Mouse (Mus musculus): ENCODE measurements at regions not wholly inside any gene's neighbourhood (a gene's known extent, or its start where the extent isn't known, plus 50 kb on each side); places are given as distances from the start of the nearest gene placed in this dataset.

DNA sequence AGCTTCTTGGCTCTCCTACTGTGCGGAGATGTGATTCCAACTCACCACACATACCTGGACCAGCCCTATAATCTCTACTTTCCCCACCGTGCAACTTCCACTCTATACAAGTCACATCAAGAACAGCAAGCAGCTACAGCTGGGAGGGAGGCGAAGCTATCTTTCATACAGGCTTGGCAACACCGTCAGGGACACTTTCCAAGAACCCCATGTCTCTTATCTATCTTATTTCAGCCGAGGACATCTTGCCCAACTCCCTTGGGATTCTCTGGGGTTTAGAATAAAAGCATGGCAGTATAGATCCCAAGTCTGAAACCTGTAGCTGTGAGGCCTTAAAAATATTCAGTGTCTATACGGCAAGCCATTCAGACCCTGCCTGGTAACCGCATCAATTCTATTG is 341.5 kb upstream of the Tbx3 start:
- no peaks in the 10 kb centered on the region for H3K36me3 ChIP-seq
- no peak overlapping the region for H3K27ac ChIP-seq
- no peaks in the 10 kb centered on the region for H3K9me3 ChIP-seq
- no peak overlapping the region for H3K4me2 ChIP-seq (replicated peaks)
- 89% methylated on average over 7 of the region's 7 CpGs for WGBS
- ATAC-seq (ENCODE audit: low FRiP score, low read depth): no peak
- peaks cover 57% of the 10 kb centered on the region for H3K27me3 ChIP-seq
- H3K4me3 ChIP-seq: no peak overlapping the region
- no peak overlapping the region for H3K9ac ChIP-seq
- no peaks in the 10 kb centered on the region for H3K4me1 ChIP-seq

DNA sequence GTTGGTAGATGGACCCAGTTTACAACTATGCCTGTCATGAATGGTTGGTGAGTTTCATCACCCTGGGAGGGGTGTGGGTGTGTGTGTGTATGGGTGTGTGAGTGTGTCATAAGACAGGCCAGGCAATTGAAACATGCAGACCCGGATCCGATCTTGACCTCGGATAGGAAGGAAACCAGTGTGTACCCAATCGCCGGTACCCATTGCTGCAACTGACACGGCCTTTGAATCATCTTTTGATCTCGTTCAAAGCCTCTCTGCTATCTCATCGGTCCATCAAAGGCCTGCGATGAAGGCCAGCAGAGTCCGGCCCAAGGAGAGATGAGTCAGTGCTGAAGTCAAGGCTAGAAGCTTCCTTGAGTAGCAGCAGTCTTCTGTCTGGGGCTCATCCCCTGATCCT is 341.1 kb upstream of the Tbx3 start:
- no peak for ATAC-seq (ENCODE audit: low FRiP score, low read depth)
- 90% methylated on average over 10 of the region's 10 CpGs for WGBS
- Histone ChIP-seq H3K4me2 (replicated peaks) (no peak overlapping the region), H3K36me3 (no peaks in the 10 kb centered on the region), H3K9ac (no peak overlapping the region), H3K4me3 (no peak overlapping the region), H3K27me3 (peaks cover 57% of the 10 kb centered on the region), H3K4me1 (no peaks in the 10 kb centered on the region), H3K27ac (no peak overlapping the region), H3K9me3 (no peaks in the 10 kb centered on the region)

DNA sequence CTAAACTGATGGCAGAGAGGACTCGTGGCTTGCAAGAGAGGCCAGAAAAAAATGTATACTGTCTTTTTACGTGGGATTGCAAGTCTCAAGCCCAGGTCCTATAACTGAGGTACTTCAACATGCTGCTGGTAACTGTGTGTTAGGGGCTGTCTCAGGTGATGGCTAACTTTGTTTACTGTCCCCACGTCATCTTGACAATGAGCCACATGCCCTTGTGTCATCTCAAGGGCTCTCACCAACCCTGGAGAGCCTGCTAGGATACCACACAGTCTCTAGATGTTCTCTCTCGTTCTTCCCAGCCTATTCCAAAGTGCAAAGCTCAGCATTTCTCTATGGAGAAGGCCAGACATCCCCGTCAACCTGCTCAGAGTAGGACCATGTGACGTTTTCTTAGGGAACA is 340.6 kb upstream of the Tbx3 start:
- Histone ChIP-seq H3K4me3 (no peak overlapping the region), H3K9me3 (no peaks in the 10 kb centered on the region), H3K27ac (no peak overlapping the region), H3K4me2 (replicated peaks) (no peak overlapping the region), H3K4me1 (no peaks in the 10 kb centered on the region), H3K36me3 (no peaks in the 10 kb centered on the region), H3K9ac (no peak overlapping the region), H3K27me3 (peaks cover 57% of the 10 kb centered on the region)
- no peak for ATAC-seq (ENCODE audit: low FRiP score, low read depth)
- 80% methylated on average over 6 of the region's 6 CpGs for WGBS

DNA sequence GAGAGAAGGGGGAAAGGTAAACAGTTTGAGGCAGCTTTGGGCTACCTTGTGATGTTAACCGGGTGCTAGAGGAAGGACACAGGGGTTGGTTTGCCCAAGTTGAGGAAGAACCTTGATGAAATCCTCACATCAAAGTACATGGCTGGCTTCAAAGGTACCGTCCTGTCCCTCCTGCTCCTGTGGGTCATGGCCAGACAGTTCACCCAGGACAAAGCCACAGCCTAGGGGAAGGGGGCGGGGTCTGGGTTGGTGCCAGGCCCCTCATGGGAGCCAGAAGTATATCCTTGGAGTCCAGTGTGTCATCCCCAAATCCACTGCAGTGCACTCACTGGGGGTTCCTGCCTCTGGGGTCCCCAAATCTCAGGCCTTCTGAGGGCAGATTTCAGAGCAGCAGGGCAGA is 339.0 kb upstream of the Tbx3 start:
- no peaks in the 10 kb centered on the region for H3K9me3 ChIP-seq
- WGBS: 59% methylated on average over 3 of the region's 3 CpGs
- no peak overlapping the region for H3K4me3 ChIP-seq
- H3K4me1 ChIP-seq: no peaks in the 10 kb centered on the region
- H3K27ac ChIP-seq: no peak overlapping the region
- peaks cover 62% of the 10 kb centered on the region for H3K27me3 ChIP-seq
- no peak overlapping the region for H3K9ac ChIP-seq
- H3K4me2 ChIP-seq (replicated peaks): no peak overlapping the region
- no peak for ATAC-seq (ENCODE audit: low FRiP score, low read depth)
- H3K36me3 ChIP-seq: no peaks in the 10 kb centered on the region

DNA sequence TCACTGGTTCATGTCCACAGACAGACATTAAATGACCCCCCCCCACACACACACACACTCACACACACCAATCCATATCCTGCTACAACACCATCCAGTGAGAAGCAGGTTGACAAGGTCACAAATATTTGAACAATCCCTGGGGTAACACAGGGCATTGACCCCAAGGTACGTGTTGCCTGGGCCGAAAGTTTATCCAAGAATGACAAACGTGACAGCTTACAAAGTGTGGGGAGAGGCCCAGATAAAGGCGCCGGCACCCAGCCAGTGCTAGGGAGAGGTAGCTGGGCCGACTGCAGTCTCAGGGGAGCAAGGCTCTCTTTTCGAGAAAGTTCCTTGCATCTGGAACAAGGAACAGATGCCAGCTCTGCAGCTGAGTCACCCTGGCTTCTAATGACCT is 337.8 kb upstream of the Tbx3 start:
- Histone ChIP-seq H3K4me2 (replicated peaks) (no peak overlapping the region), H3K27ac (no peak overlapping the region), H3K9me3 (no peaks in the 10 kb centered on the region), H3K36me3 (no peaks in the 10 kb centered on the region), H3K27me3 (peaks cover 66% of the 10 kb centered on the region), H3K9ac (no peak overlapping the region), H3K4me3 (no peak overlapping the region), H3K4me1 (no peaks in the 10 kb centered on the region)
- no peak for ATAC-seq (ENCODE audit: low FRiP score, low read depth)
- WGBS: 50% methylated on average over 7 of the region's 7 CpGs

DNA sequence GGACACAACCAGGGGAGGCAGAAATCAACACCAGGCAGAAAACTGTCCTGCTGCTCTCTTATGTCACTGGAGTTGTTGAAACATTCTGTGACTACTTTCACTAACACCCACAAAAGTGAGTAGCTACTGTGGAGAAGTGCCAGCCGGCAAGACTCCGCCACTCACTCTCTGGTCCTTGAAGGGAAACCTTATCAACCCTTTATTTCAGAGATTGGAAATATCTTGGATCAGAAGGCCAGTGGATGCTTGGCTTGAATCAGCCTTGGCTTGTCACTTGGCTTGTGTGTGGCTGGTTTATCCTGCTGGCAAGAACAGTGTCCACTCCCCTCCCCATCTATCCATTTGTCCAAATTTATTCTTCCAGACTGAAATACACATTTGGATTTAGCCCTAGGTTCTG is 335.3 kb upstream of the Tbx3 start:
- no peak for ATAC-seq (ENCODE audit: low FRiP score, low read depth)

DNA sequence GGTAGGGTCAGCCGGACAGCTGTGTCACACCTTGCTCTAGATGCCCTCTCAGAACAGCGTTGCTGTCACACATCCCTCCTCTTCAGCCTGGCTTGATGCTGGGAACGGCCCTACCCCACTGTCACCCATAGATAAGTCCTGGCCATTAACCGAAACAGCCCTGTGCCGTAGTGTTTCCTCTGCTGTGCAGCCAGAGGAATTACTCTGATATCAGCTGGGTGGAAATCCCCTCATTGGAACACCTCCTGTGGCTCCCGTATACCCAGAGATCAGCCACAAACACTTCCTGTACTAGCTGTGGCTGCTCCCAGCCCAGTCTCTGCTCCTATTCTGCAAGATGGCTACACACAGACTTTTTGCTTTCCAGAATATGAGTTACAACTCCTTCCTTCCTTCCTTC is 334.5 kb upstream of the Tbx3 start:
- H3K4me3 ChIP-seq: no peak overlapping the region
- no peak overlapping the region for H3K4me2 ChIP-seq (replicated peaks)
- no peaks in the 10 kb centered on the region for H3K36me3 ChIP-seq
- H3K9me3 ChIP-seq: no peaks in the 10 kb centered on the region
- 63% methylated on average over 6 of the region's 6 CpGs for WGBS
- H3K27me3 ChIP-seq: peaks cover 73% of the 10 kb centered on the region
- no peak overlapping the region for H3K27ac ChIP-seq
- H3K4me1 ChIP-seq: no peaks in the 10 kb centered on the region
- ATAC-seq (ENCODE audit: low FRiP score, low read depth): no peak
- no peak overlapping the region for H3K9ac ChIP-seq

More for the DNA sequence above, 335.3 kb upstream of the Tbx3 start:
- Histone ChIP-seq H3K36me3 (no peaks in the 10 kb centered on the region), H3K9me3 (no peaks in the 10 kb centered on the region), H3K4me3 (no peak overlapping the region), H3K4me1 (no peaks in the 10 kb centered on the region), H3K27ac (no peak overlapping the region), H3K9ac (no peak overlapping the region), H3K27me3 (peaks cover 77% of the 10 kb centered on the region), H3K4me2 (replicated peaks) (no peak overlapping the region)
- WGBS: 97% methylated on average over 2 of the region's 2 CpGs

DNA sequence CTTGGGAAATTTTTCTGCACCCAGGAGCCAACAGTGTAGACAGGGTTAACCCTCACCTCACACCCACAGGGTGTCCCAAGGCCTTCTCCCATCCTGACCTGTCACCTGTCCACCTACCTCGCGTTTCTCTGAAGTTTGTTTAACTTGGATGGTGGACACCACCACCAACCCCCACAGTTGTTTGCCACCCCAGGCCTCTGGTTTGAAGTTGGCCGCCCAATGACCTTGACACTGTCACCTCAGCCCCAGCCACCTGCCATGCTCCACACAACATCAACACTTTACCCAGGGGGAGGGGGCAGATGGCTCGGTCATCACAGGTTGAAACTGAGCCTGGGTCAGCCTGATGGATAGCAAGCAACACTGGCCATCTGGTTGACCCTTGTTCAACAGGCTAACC is 332.7 kb upstream of the Tbx3 start:
- Histone ChIP-seq H3K9ac (no peak overlapping the region), H3K4me2 (replicated peaks) (no peak overlapping the region), H3K4me3 (no peak overlapping the region), H3K27me3 (peaks cover 72% of the 10 kb centered on the region), H3K9me3 (no peaks in the 10 kb centered on the region), H3K36me3 (no peaks in the 10 kb centered on the region), H3K27ac (no peak overlapping the region), H3K4me1 (no peaks in the 10 kb centered on the region)
- ATAC-seq (ENCODE audit: low FRiP score, low read depth): no peak
- 91% methylated on average over 4 of the region's 4 CpGs for WGBS

DNA sequence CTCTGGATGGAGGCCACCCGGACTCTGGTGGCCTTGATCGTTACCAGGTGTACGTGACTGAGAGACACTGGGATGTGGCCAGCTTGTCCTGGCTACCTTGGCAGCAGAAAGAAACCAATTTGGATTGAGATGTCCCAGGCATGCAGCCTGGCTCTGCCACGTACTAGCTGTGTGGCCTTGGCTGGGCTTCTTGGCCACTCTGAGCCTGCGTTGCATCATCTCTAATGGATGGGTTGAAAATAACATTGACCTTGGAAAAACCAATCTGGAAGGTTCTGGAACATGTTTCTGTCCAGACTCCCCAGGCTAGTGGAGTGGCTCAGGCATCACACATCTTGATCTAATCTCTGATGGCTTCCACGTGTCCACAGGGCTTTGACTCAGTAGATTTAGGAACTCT is 331.8 kb upstream of the Tbx3 start:
- H3K36me3 ChIP-seq: no peaks in the 10 kb centered on the region
- no peaks in the 10 kb centered on the region for H3K9me3 ChIP-seq
- no peak for ATAC-seq (ENCODE audit: low FRiP score, low read depth)
- H3K9ac ChIP-seq: no peak overlapping the region
- H3K27me3 ChIP-seq: peaks cover 68% of the 10 kb centered on the region
- WGBS: 90% methylated on average over 6 of the region's 6 CpGs
- no peak overlapping the region for H3K27ac ChIP-seq
- H3K4me2 ChIP-seq (replicated peaks): no peak overlapping the region
- no peak overlapping the region for H3K4me3 ChIP-seq
- no peaks in the 10 kb centered on the region for H3K4me1 ChIP-seq

DNA sequence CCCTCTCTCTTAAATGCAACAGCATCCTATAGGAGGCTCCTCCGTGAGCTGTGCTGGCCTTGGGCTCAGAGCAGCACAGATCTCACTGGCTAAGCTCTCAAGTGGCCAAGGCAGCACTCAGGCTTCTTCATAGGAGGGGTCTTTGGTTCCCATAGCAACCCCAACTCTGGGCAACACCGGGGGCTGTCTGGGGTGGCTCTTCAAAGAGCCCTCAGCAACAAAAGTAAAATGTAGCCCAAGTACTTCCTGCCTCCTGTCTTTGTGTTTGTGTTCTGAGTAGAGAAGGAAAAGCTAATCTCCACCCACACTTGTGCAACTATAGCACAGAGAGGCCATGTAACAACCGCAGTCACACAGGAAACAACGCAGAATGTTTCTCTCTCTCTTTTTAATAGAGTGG is 322.2 kb upstream of the Tbx3 start:
- no peak overlapping the region for H3K4me3 ChIP-seq
- H3K9ac ChIP-seq: no peak overlapping the region
- H3K4me1 ChIP-seq: peaks cover 10% of the 10 kb centered on the region; the same call in 1 of the 2 replicates
- 53% methylated on average over 4 of the region's 4 CpGs for WGBS
- no peak for ATAC-seq (ENCODE audit: low FRiP score, low read depth)
- no peaks in the 10 kb centered on the region for H3K9me3 ChIP-seq
- H3K27ac ChIP-seq: no peak overlapping the region
- peaks cover 78% of the 10 kb centered on the region for H3K27me3 ChIP-seq
- H3K36me3 ChIP-seq: no peaks in the 10 kb centered on the region
- no peak overlapping the region for H3K4me2 ChIP-seq (replicated peaks)

DNA sequence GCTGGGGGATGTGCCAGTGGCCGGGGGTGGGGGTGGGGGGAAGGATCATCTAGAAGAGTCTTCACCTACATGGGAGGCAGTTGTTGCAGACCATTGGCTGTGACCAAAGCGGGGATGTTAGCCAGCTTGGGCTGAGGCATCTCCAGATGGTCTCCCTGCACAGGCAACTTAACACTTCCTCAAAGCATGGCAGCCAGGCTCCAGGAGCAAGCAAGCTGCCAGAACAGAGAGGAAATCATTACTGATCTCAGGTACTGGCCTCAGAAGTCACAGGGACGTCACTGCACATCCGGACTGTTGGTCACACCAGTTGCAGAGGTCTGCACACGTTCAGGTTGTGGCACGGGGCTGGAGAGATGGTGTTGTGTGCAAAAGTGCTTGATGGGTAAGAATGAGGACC is 321.1 kb upstream of the Tbx3 start:
- WGBS: 57% methylated on average over 6 of the region's 6 CpGs
- Histone ChIP-seq H3K9ac (no peak overlapping the region), H3K4me2 (replicated peaks) (no peak overlapping the region), H3K27ac (no peak overlapping the region), H3K4me3 (no peak overlapping the region), H3K27me3 (peaks cover 83% of the 10 kb centered on the region), H3K9me3 (no peaks in the 10 kb centered on the region), H3K4me1 (peaks cover 10% of the 10 kb centered on the region; the same call in 1 of the 2 replicates), H3K36me3 (no peaks in the 10 kb centered on the region)
- ATAC-seq (ENCODE audit: low FRiP score, low read depth): no peak

DNA sequence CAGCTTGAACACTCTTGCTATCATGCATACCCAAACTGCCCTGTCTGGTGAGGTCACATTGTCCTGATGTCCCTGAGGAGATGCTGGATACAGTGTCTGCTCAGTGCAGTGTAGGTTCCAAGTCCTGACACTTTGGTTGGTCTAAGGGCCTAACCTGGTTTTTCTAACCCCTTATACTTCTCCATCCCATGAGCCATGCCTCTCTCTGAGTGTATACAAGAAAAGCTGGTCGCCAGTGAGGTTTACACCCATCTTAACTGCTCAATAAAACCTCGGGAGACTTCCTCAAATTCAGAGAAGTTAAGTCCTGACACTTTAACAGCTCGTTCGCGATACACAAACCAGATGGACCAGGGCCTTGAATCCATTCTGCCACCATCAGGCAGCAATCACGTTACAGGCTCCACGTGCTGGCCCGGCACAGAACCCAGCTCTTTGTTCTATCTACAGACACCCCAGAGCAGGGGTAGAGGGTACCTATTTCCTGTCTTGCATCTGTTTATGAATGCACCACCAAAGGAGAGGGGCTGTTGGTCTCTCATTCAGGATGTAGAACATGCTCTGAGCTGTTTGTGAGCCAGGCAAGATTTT is 320.0 kb upstream of the Tbx3 start:
- H3K27ac ChIP-seq: no peak overlapping the region
- H3K4me2 ChIP-seq (replicated peaks): no peak overlapping the region
- H3K27me3 ChIP-seq: peaks cover 83% of the 10 kb centered on the region
- peak; percentile 61 for ATAC-seq (ENCODE audit: low FRiP score, low read depth)
- H3K9me3 ChIP-seq: no peaks in the 10 kb centered on the region
- no peak overlapping the region for H3K9ac ChIP-seq
- H3K4me3 ChIP-seq: no peak overlapping the region
- H3K36me3 ChIP-seq: no peaks in the 10 kb centered on the region
- WGBS: 18% methylated on average over 8 of the region's 8 CpGs
- peaks cover 10% of the 10 kb centered on the region; the same call in 1 of the 2 replicates for H3K4me1 ChIP-seq

DNA sequence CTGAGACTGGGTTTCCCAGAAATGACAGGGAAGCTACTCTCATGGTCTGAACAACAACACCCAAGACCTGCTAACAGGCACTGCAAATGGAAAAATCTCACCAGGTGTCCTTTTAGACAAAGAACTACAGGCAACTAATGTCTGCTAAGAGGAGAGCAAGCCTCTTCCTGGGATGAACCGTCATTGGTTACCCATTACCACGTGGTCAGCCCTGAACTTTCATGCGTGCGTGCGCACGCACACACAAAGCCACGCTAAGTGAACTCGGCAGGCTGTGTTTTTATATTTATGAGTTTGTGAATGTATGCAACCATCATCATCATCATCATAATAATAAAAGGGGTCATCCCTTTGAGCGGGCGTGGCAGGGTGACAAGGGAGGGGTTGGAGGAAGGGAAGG is 315.0 kb upstream of the Tbx3 start:
- 91% methylated on average over 10 of the region's 10 CpGs for WGBS
- no peak overlapping the region for H3K9ac ChIP-seq
- H3K4me3 ChIP-seq: no peak overlapping the region
- H3K27me3 ChIP-seq: peaks cover 79% of the 10 kb centered on the region
- no peak for ATAC-seq (ENCODE audit: low FRiP score, low read depth)
- H3K36me3 ChIP-seq: no peaks in the 10 kb centered on the region
- no peaks in the 10 kb centered on the region for H3K9me3 ChIP-seq
- H3K4me2 ChIP-seq (replicated peaks): no peak overlapping the region
- H3K4me1 ChIP-seq: peaks cover 4% of the 10 kb centered on the region; the same call in 1 of the 2 replicates
- H3K27ac ChIP-seq: no peak overlapping the region

All from limb, embryonic 13.5 days (tissue).